Mouse (Mus musculus) forebrain, embryonic 13.5 days (tissue): ENCODE data around the gene Zbtb20. TPM values are rescaled to one million over a fixed set of nuclear protein-coding genes. Genes with fewer than 3 reads are reported as not detected.

Source experiments
- ATAC-seq: fragments of 200-750 bp; cut with Nextera tagmentation; 2 replicates; pipeline ENCODE4 v1.8.0; 2017
- H3K27ac ChIP-seq: fragments of 300-500 bp; sonication (generic); 2 replicates; pipeline ENCODE4 v1.5.1; 2015; ENCODE audit warnings: inconsistent platforms, mild to moderate bottlenecking, moderate library complexity
- H3K27me3 ChIP-seq: fragments of 300-500 bp; sonication (generic); 2 replicates; pipeline ENCODE4 v1.6.1; 2015; ENCODE audit warnings: mild to moderate bottlenecking, inconsistent platforms
- H3K36me3 ChIP-seq: fragments of 300-500 bp; sonication (generic); 2 replicates; pipeline ENCODE4 v1.6.1; 2015; ENCODE audit warnings: mild to moderate bottlenecking, inconsistent platforms; ENCODE audit not compliant: poor library complexity, severe bottlenecking
- H3K4me1 ChIP-seq: fragments of 300-500 bp; sonication (generic); 2 replicates; pipeline ENCODE4 v1.6.1; 2015; ENCODE audit warnings: inconsistent platforms
- H3K4me2 ChIP-seq: fragments of 300-500 bp; sonication (generic); 2 replicates; pipeline ENCODE4 v1.6.1; 2015; ENCODE audit warnings: inconsistent platforms, mild to moderate bottlenecking, moderate library complexity
- H3K4me3 ChIP-seq: fragments of 300-500 bp; sonication (generic); 2 replicates; pipeline ENCODE4 v1.5.1; 2015; ENCODE audit warnings: mild to moderate bottlenecking, inconsistent platforms
- H3K9ac ChIP-seq: fragments of 300-500 bp; sonication (generic); 2 replicates; pipeline ENCODE4 v1.6.1; 2015; ENCODE audit warnings: mild to moderate bottlenecking, inconsistent platforms
- H3K9me3 ChIP-seq: fragments of 300-500 bp; sonication (generic); replicated peaks from 2 replicates; pipeline ENCODE4 v1.6.1; 2016; ENCODE audit warnings: inconsistent platforms
- WGBS: fragments of 180-500 bp; shearing (Covaris S2); methylation state at CpG from one replicate; pipeline ENCODE4 v1.1.7; 2015; 5-methylcytosine and 5-hydroxymethylcytosine counted together
- polyA plus RNA-seq: library from polyadenylated mRNA; unstranded; fragments of >200 nt; fragmentation: Nextera tagmentation; extraction: Ambion mirVana; gene quantifications from 2 replicates; pipeline ENCODE4 v1.2.1, GENCODE M21; 2015

Zbtb20 gene
- polyA plus RNA-seq, 1 experiment from 2014 or later: 79.7 TPM

DNA sequence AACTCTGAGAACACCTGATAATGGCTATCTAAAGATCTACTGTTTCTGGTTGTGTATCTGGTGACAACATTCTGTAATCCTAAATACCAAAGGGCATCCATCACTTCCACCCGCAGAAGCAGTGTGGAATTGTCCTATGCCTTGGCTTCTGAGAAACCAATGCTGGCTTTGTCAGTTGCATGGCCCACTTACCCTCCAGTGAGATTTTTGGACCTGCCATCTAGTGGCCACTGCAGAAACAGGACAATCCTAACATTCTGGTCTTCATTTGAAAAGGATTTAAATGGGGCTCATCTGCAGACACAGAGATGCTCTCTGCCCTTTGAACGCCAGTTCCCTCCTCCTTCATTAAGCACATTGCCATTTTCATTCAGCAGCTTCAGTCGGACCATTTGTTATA lies 559.3 kb downstream of the Zbtb20 start:
- Histone ChIP-seq H3K27ac (no peak overlapping the region), H3K36me3 (no peaks in the 10 kb centered on the region), H3K4me3 (no peak overlapping the region), H3K9me3 (no peaks in the 10 kb centered on the region), H3K4me1 (0 out of 2 replicates have a peak, but pooled peaks cover 5% of the 10 kb centered on the region), H3K4me2 (no peak overlapping the region), H3K9ac (no peak overlapping the region), H3K27me3 (no peaks in the 10 kb centered on the region)
- WGBS: 36% methylated on average over 3 of the region's 3 CpGs
- ATAC-seq: peak; percentile 73

GRCm38 (mm10) chr16:43438878-43439371 lies 563.2 kb downstream of the Zbtb20 start:
- Histone ChIP-seq H3K27me3 (no peaks in the 10 kb centered on the region), H3K4me1 (peaks cover 13% of the 10 kb centered on the region), H3K4me2 (no peak overlapping the region), H3K4me3 (no peak overlapping the region), H3K9me3 (no peaks in the 10 kb centered on the region), H3K36me3 (no peaks in the 10 kb centered on the region), H3K9ac (no peak overlapping the region), H3K27ac (no peak overlapping the region)
- no peak for ATAC-seq
- 84% methylated on average over 8 of the region's 8 CpGs for WGBS

DNA sequence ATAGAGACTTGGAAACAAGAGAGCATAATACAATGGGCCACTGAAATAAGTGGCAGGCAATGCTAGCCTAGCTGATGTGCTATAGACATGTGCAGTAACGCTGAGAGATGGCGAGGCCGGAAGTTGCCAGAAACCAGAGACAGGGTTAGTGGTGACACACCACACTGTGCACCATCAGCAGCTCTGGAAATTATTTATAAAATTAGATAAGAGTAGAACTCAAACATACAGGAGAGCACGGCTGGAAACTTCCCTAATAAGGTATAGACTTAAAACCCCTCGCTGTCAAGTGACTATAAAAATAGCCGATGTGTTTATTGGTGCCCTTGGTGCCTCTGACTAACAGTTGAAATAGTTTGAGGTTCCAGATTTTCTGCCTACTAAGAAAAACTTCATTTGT lies 565.7 kb downstream of the Zbtb20 start:
- H3K9ac ChIP-seq: no peak overlapping the region
- H3K4me1 ChIP-seq: peaks cover 8% of the 10 kb centered on the region
- no peak for ATAC-seq
- no peak overlapping the region for H3K4me3 ChIP-seq
- no peak overlapping the region for H3K27ac ChIP-seq
- H3K36me3 ChIP-seq: no peaks in the 10 kb centered on the region
- 93% methylated on average over 6 of the region's 6 CpGs for WGBS
- H3K27me3 ChIP-seq: no peaks in the 10 kb centered on the region
- H3K9me3 ChIP-seq: no peaks in the 10 kb centered on the region
- H3K4me2 ChIP-seq: no peak overlapping the region

GRCm38 (mm10) chr16:43443034-43443433 lies 567.4 kb downstream of the Zbtb20 start:
- Histone ChIP-seq H3K27ac (no peak overlapping the region), H3K36me3 (no peaks in the 10 kb centered on the region), H3K27me3 (no peaks in the 10 kb centered on the region), H3K4me2 (no peak overlapping the region), H3K4me3 (no peak overlapping the region), H3K4me1 (peaks cover 8% of the 10 kb centered on the region), H3K9me3 (no peaks in the 10 kb centered on the region), H3K9ac (no peak overlapping the region)
- peak; percentile 33; the same call in 1 of the 2 replicates for ATAC-seq
- 80% methylated on average over 2 of the region's 2 CpGs for WGBS

- Histone ChIP-seq H3K27me3 (no peaks in the 10 kb centered on the region), H3K4me3 (no peak overlapping the region), H3K9me3 (no peaks in the 10 kb centered on the region), H3K36me3 (no peaks in the 10 kb centered on the region), H3K4me1 (no peaks in the 10 kb centered on the region), H3K9ac (no peak overlapping the region), H3K4me2 (no peak overlapping the region), H3K27ac (no peak overlapping the region)
- ATAC-seq: no peak
- WGBS: 89% methylated on average over 5 of the region's 5 CpGs
Measured at GRCm38 (mm10) chr16:43448141-43448981, 572.7 kb downstream of the Zbtb20 start.

DNA sequence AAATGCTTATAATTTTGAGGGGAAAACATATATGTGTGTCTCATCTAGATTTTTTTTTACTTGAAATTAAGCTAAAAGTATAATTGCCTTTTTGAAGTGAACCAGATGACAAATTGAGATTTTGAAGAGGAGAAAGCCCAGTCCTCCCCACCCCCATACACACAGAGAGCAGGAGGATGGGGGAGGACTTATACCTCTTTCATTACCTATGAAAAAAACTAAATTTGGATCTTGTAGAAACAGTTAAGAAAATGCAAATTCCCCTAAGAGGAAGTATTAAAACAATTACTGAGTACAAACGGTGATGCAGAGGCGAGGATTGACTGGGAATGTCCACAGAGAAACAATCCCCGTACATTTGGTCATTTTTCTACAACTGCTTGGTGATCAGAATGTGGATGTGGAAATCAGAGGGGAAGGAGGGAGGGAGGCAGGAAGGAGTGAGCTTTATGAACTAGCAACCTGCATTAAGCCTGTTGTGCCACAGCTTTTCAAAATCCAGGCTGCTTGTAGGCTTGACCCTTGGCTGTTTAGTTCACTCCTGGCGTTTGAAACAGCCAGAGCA lies 578.8 kb downstream of the Zbtb20 start:
- no peak overlapping the region for H3K4me2 ChIP-seq
- 57% methylated on average over 4 of the region's 4 CpGs for WGBS
- peaks cover 20% of the 10 kb centered on the region for H3K4me1 ChIP-seq
- H3K9me3 ChIP-seq: no peaks in the 10 kb centered on the region
- ATAC-seq: no peak
- no peaks in the 10 kb centered on the region for H3K27me3 ChIP-seq
- H3K27ac ChIP-seq: no peak overlapping the region
- H3K36me3 ChIP-seq: no peaks in the 10 kb centered on the region
- no peak overlapping the region for H3K9ac ChIP-seq
- no peak overlapping the region for H3K4me3 ChIP-seq

DNA sequence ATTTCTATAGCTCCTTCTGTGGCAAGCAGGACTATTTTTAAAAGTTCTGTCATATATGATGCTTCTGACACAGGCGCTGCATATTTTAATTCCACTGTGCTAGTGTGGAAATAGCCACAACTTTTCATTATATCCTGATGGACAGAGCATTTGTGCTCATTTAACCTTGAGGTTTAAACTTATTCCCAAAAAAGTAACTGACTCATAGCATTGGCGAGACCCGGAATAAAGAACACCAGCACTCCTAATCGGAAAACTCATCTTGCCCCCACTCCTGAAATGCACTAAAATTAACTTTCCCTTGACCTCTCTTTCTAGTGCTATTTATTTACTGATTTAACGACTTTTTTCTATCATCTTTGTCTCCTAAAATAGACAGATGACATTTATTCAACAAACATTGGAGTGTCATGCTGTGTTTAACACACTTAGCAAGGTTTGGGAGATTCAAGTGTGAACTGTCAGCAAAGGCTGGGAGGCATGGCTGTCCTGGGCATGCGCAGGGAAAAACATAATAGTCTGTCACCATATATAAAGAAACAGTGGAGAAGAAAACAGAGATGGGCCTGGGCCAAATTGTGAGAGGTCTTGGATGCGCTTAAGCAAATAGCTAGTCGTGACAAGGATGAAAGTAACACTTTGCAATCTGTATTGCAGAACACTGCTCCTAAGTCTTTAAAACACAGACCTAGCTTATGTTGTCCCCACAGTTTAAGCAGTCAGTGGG lies 580.9 kb downstream of the Zbtb20 start:
- no peak for ATAC-seq
- Histone ChIP-seq H3K4me3 (no peak overlapping the region), H3K27me3 (no peaks in the 10 kb centered on the region), H3K4me2 (no peak overlapping the region), H3K4me1 (peaks cover 20% of the 10 kb centered on the region), H3K27ac (no peak overlapping the region), H3K9ac (no peak overlapping the region), H3K9me3 (no peaks in the 10 kb centered on the region), H3K36me3 (no peaks in the 10 kb centered on the region)
- WGBS: 73% methylated on average over 8 of the region's 8 CpGs

DNA sequence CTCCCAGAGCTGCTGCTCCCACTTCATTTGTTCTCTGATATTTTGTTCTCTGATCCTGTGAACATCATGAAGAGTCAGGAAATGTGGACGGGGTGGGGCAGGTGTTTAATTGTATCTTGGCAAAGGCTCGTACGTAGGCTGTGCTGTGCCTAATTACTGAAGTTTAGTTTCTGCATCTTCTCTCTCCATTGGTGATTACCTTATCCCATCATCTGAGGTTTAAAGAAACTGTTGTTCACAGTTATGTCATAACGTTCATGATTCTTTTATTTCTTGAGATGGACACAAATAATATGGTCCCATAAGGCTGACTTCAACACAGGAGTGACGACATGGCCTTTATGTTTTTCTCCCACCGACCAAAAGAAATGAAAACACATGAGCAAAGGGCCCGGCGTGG lies 582.1 kb downstream of the Zbtb20 start:
- H3K9me3 ChIP-seq: no peaks in the 10 kb centered on the region
- 0 out of 2 replicates have a peak, but pooled peaks have one; percentile 27 for ATAC-seq
- H3K27me3 ChIP-seq: no peaks in the 10 kb centered on the region
- H3K4me2 ChIP-seq: no peak overlapping the region
- H3K4me1 ChIP-seq: peaks cover 26% of the 10 kb centered on the region
- no peaks in the 10 kb centered on the region for H3K36me3 ChIP-seq
- no peak overlapping the region for H3K4me3 ChIP-seq
- no peak overlapping the region for H3K9ac ChIP-seq
- WGBS: 57% methylated on average over 8 of the region's 8 CpGs
- H3K27ac ChIP-seq: no peak overlapping the region

DNA sequence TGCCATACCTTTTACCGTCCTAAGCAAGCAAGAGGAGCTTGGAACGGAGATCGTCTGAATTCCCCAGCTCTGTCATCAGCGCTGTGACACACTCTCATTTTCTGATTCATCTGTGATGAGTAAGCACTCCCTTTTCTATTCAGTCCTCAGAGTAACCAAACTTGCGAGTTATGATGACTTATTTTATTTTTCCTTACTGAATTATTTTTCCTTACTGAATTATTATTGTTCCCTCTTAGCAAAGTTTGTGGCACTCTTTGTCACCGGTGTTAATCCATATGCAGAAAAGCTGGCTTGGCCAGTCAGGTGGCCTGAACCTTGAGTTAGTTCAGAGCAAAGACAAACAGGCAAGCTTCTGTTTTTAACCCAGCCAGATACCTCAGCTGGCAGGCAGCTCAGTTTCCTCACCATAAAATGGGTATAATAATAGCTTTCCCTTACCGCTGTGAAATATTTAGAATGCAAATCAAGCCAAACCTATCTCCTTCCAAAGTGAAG lies 583.1 kb downstream of the Zbtb20 start:
- no peaks in the 10 kb centered on the region for H3K27me3 ChIP-seq
- no peak for ATAC-seq
- H3K36me3 ChIP-seq: no peaks in the 10 kb centered on the region
- 82% methylated on average over 7 of the region's 7 CpGs for WGBS
- no peaks in the 10 kb centered on the region for H3K9me3 ChIP-seq
- no peak overlapping the region for H3K4me2 ChIP-seq
- no peak overlapping the region for H3K27ac ChIP-seq
- peaks cover 32% of the 10 kb centered on the region for H3K4me1 ChIP-seq
- no peak overlapping the region for H3K9ac ChIP-seq
- no peak overlapping the region for H3K4me3 ChIP-seq

GRCm38 (mm10) chr16:43461745-43462378 lies 586.2 kb downstream of the Zbtb20 start:
- H3K36me3 ChIP-seq: no peaks in the 10 kb centered on the region
- H3K9ac ChIP-seq: no peak overlapping the region
- H3K4me3 ChIP-seq: no peak overlapping the region
- H3K4me2 ChIP-seq: no peak overlapping the region
- no peaks in the 10 kb centered on the region for H3K9me3 ChIP-seq
- ATAC-seq: no peak
- WGBS: 89% methylated on average over 3 of the region's 3 CpGs
- H3K27me3 ChIP-seq: no peaks in the 10 kb centered on the region
- no peak overlapping the region for H3K27ac ChIP-seq
- H3K4me1 ChIP-seq: peaks cover 50% of the 10 kb centered on the region

DNA sequence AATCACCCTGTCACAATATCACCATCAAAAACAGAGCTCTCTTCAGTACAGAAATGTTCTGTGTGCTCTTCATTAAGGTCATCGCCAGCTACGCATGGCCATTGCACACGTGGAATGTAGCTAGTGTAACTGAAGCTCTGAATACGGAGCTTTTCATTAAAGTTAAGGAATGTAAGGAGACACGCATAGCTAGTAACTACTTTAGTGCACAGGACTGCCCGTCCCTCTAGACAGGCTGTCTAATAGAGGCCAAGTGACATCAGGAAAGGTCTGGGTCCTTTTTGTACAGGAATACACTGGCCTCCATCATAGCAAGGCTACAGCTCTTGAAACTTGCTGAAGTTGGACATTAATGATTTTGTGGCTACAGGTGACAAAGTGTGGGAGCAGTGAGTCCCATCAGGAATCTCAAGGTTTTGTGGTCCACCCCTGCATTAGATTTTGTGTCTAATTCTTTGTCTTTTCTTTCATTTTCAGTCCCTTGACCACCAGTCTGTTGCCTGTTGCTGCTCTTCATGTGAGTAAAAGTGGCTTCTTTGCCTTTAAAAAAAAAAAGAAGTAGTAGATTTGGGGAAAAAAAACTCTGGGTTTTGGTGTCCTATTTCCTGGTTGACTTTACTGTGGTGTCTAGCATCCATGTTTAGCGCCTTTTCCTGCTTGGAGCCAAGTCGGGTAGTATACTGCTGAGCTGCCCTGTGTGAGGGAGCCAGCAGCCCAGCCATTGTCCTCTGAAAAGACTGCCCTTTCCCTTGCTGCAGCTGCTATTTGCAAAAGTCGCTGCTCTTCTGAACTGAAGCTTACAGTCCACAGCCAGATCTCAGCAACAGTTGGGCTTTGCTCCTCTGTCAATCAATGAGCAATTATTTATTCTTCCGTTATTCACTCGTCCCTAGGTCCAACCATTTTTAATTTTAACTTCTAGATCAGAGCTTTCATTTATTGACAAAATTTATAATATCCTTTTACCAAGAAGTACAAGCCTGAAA lies 587.1 kb downstream of the Zbtb20 start:
- no peaks in the 10 kb centered on the region for H3K36me3 ChIP-seq
- 40% methylated on average over 11 of the region's 11 CpGs for WGBS
- no peaks in the 10 kb centered on the region for H3K9me3 ChIP-seq
- no peak overlapping the region for H3K27ac ChIP-seq
- ATAC-seq: 0 out of 2 replicates have a peak, but pooled peaks have one; percentile 17
- no peaks in the 10 kb centered on the region for H3K27me3 ChIP-seq
- no peak overlapping the region for H3K4me2 ChIP-seq
- H3K4me3 ChIP-seq: no peak overlapping the region
- no peak overlapping the region for H3K9ac ChIP-seq
- peaks cover 47% of the 10 kb centered on the region for H3K4me1 ChIP-seq
